Mouse (Mus musculus) kidney, embryonic 14.5 days (tissue): ENCODE measurements at regions not wholly inside any gene's neighbourhood (a gene's known extent, or its start where the extent isn't known, plus 50 kb on each side); places are given as distances from the start of the nearest gene placed in this dataset.

Experiments
- ATAC-seq: fragments of 200-750 bp; cut with Nextera tagmentation; 2 replicates; pipeline ENCODE4 v1.8.0; 2017; ENCODE audit warnings: moderate number of reproducible peaks, mild to moderate bottlenecking, moderate TSS enrichment, moderate library complexity; ENCODE audit not compliant: low FRiP score, low TSS enrichment
- H3K27ac ChIP-seq: fragments of 300-500 bp; sonication (generic); 2 replicates; pipeline ENCODE4 v1.5.1; 2014; ENCODE audit warnings: low read depth, mild to moderate bottlenecking, low read length, moderate library complexity, mixed read lengths
- H3K27me3 ChIP-seq: fragments of 300-500 bp; sonication (generic); 2 replicates; pipeline ENCODE4 v1.6.1; 2014; ENCODE audit warnings: mild to moderate bottlenecking, low read length; ENCODE audit not compliant: control insufficient read depth, insufficient read depth
- H3K36me3 ChIP-seq: fragments of 300-500 bp; sonication (generic); 2 replicates; pipeline ENCODE4 v1.6.1; 2014; ENCODE audit warnings: low read length, mixed read lengths; ENCODE audit not compliant: control insufficient read depth, insufficient read depth
- H3K4me1 ChIP-seq: fragments of 300-500 bp; sonication (generic); 2 replicates; pipeline ENCODE4 v1.6.1; 2014; ENCODE audit warnings: low read length, mixed read lengths; ENCODE audit not compliant: control insufficient read depth, insufficient read depth
- H3K4me2 ChIP-seq: fragments of 300-500 bp; sonication (generic); replicated peaks from 2 replicates; pipeline ENCODE4 v1.6.1; 2014; ENCODE audit warnings: low read depth, mild to moderate bottlenecking, low read length
- H3K4me3 ChIP-seq: fragments of 300-500 bp; sonication (generic); 2 replicates; pipeline ENCODE4 v1.5.1; 2014; ENCODE audit warnings: mild to moderate bottlenecking, low read length
- H3K9ac ChIP-seq: fragments of 300-500 bp; sonication (generic); 2 replicates; pipeline ENCODE4 v1.6.1; 2014; ENCODE audit warnings: low read depth, mild to moderate bottlenecking, low read length, moderate library complexity
- H3K9me3 ChIP-seq: fragments of 300-500 bp; sonication (generic); 2 replicates; pipeline ENCODE4 v1.6.1; 2016; ENCODE audit warnings: low read length; ENCODE audit not compliant: control insufficient read depth
- WGBS: fragments of 180-500 bp; shearing (Covaris S2); extraction: QIAGEN DNeasy Blood & Tissue Kit; methylation state at CpG from one replicate; pipeline ENCODE4 v1.1.7; 2014; 5-methylcytosine and 5-hydroxymethylcytosine counted together

- WGBS, result 96% methylated on average over 1 of the region's 1 CpGs
- ATAC-seq, result no peak
Measured at GRCm38 (mm10) chr8:90125426-90125825, 222.7 kb downstream of the Tox3 start.

GRCm38 (mm10) chr8:90123101-90123500 lies 225.0 kb downstream of the Tox3 start:
- no peaks in the 10 kb centered on the region for H3K27me3 ChIP-seq
- H3K4me3 ChIP-seq, result no peak overlapping the region
- no peaks in the 10 kb centered on the region for H3K4me1 ChIP-seq
- no peak overlapping the region for H3K9ac ChIP-seq
- H3K36me3 ChIP-seq, result no peaks in the 10 kb centered on the region
- no peaks in the 10 kb centered on the region for H3K9me3 ChIP-seq
- ATAC-seq, result no peak
- no peak overlapping the region for H3K27ac ChIP-seq
- no peak overlapping the region for H3K4me2 ChIP-seq

More at GRCm38 (mm10) chr8:90125426-90125825, 222.7 kb downstream of the Tox3 start:
- Histone ChIP-seq H3K27me3 (no peaks in the 10 kb centered on the region), H3K4me2 (no peak overlapping the region), H3K9me3 (no peaks in the 10 kb centered on the region), H3K36me3 (no peaks in the 10 kb centered on the region), H3K4me3 (no peak overlapping the region), H3K27ac (no peak overlapping the region), H3K9ac (no peak overlapping the region), H3K4me1 (no peaks in the 10 kb centered on the region)

- Histone ChIP-seq H3K9me3 (no peaks in the 10 kb centered on the region), H3K27ac (no peak overlapping the region), H3K9ac (no peak overlapping the region), H3K27me3 (no peaks in the 10 kb centered on the region), H3K36me3 (no peaks in the 10 kb centered on the region), H3K4me1 (no peaks in the 10 kb centered on the region), H3K4me3 (no peak overlapping the region), H3K4me2 (no peak overlapping the region)
- no peak for ATAC-seq
- 74% methylated on average over 3 of the region's 3 CpGs for WGBS
Measured at GRCm38 (mm10) chr8:90121935-90122334, 226.2 kb downstream of the Tox3 start.

GRCm38 (mm10) chr8:90121017-90121416 lies 227.1 kb downstream of the Tox3 start:
- 23% methylated on average over 3 of the region's 3 CpGs for WGBS
- H3K4me1 ChIP-seq, result no peaks in the 10 kb centered on the region
- H3K27ac ChIP-seq, result no peak overlapping the region
- H3K36me3 ChIP-seq, result no peaks in the 10 kb centered on the region
- H3K4me2 ChIP-seq, result no peak overlapping the region
- H3K27me3 ChIP-seq, result no peaks in the 10 kb centered on the region
- no peak overlapping the region for H3K4me3 ChIP-seq
- H3K9ac ChIP-seq, result no peak overlapping the region
- no peak for ATAC-seq
- H3K9me3 ChIP-seq, result no peaks in the 10 kb centered on the region

- H3K4me1 ChIP-seq, result no peaks in the 10 kb centered on the region
- H3K4me2 ChIP-seq, result no peak overlapping the region
- 90% methylated on average over 2 of the region's 2 CpGs for WGBS
- H3K9me3 ChIP-seq, result no peaks in the 10 kb centered on the region
- no peak for ATAC-seq
- H3K36me3 ChIP-seq, result no peaks in the 10 kb centered on the region
- no peak overlapping the region for H3K9ac ChIP-seq
- H3K27me3 ChIP-seq, result no peaks in the 10 kb centered on the region
- no peak overlapping the region for H3K4me3 ChIP-seq
- H3K27ac ChIP-seq, result no peak overlapping the region
Measured at GRCm38 (mm10) chr8:90115436-90115835, 232.7 kb downstream of the Tox3 start.

GRCm38 (mm10) chr8:90100509-90100908 lies 247.6 kb downstream of the Tox3 start:
- WGBS, result 83% methylated on average over 6 of the region's 6 CpGs
- no peaks in the 10 kb centered on the region for H3K36me3 ChIP-seq
- no peak overlapping the region for H3K9ac ChIP-seq
- H3K4me3 ChIP-seq, result no peak overlapping the region
- no peaks in the 10 kb centered on the region for H3K9me3 ChIP-seq
- no peak overlapping the region for H3K27ac ChIP-seq
- no peaks in the 10 kb centered on the region for H3K4me1 ChIP-seq
- H3K4me2 ChIP-seq, result no peak overlapping the region
- no peak for ATAC-seq
- no peaks in the 10 kb centered on the region for H3K27me3 ChIP-seq

- Histone ChIP-seq H3K4me2 (no peak overlapping the region), H3K27ac (no peak overlapping the region), H3K9ac (no peak overlapping the region), H3K27me3 (no peaks in the 10 kb centered on the region), H3K4me1 (no peaks in the 10 kb centered on the region), H3K9me3 (0 out of 2 replicates have a peak, but pooled peaks cover 4% of the 10 kb centered on the region), H3K4me3 (no peak overlapping the region), H3K36me3 (no peaks in the 10 kb centered on the region)
- ATAC-seq, result no peak
- WGBS, result 82% methylated on average over 5 of the region's 5 CpGs
Measured at GRCm38 (mm10) chr8:90082630-90083029, 265.5 kb downstream of the Tox3 start.

GRCm38 (mm10) chr8:90076381-90076780 lies 271.8 kb downstream of the Tox3 start:
- ATAC-seq, result no peak
- H3K4me3 ChIP-seq, result no peak overlapping the region
- H3K27me3 ChIP-seq, result no peaks in the 10 kb centered on the region
- no peak overlapping the region for H3K27ac ChIP-seq
- H3K36me3 ChIP-seq, result no peaks in the 10 kb centered on the region
- no peak overlapping the region for H3K4me2 ChIP-seq
- H3K9ac ChIP-seq, result no peak overlapping the region
- no peaks in the 10 kb centered on the region for H3K4me1 ChIP-seq
- no peaks in the 10 kb centered on the region for H3K9me3 ChIP-seq

- H3K4me2 ChIP-seq, result no peak overlapping the region
- no peak overlapping the region for H3K27ac ChIP-seq
- ATAC-seq, result no peak
- 91% methylated on average over 5 of the region's 5 CpGs for WGBS
- no peaks in the 10 kb centered on the region for H3K4me1 ChIP-seq
- no peaks in the 10 kb centered on the region for H3K9me3 ChIP-seq
- H3K9ac ChIP-seq, result no peak overlapping the region
- no peaks in the 10 kb centered on the region for H3K27me3 ChIP-seq
- no peaks in the 10 kb centered on the region for H3K36me3 ChIP-seq
- no peak overlapping the region for H3K4me3 ChIP-seq
Measured at GRCm38 (mm10) chr8:90075796-90076195, 272.3 kb downstream of the Tox3 start.

- H3K9me3 ChIP-seq, result no peaks in the 10 kb centered on the region
- no peak overlapping the region for H3K9ac ChIP-seq
- H3K4me2 ChIP-seq, result no peak overlapping the region
- 65% methylated on average over 5 of the region's 5 CpGs for WGBS
- 0 out of 2 replicates have a peak, but pooled peaks cover 4% of the 10 kb centered on the region for H3K4me1 ChIP-seq
- H3K4me3 ChIP-seq, result no peak overlapping the region
- no peak overlapping the region; the same call in 1 of the 2 replicates for H3K27ac ChIP-seq
- no peaks in the 10 kb centered on the region for H3K27me3 ChIP-seq
- ATAC-seq, result no peak
- no peaks in the 10 kb centered on the region for H3K36me3 ChIP-seq
Measured at GRCm38 (mm10) chr8:90070006-90070405, 278.1 kb downstream of the Tox3 start.
